Mouse (Mus musculus): ENCODE data around the gene Frmd4a. TPM values are rescaled to one million over a fixed set of nuclear protein-coding genes. Genes with fewer than 3 reads are reported as not detected.

The Frmd4a gene
- polyA plus RNA-seq, 1 experiment from 2014 or later, result 16.8 TPM

DNA sequence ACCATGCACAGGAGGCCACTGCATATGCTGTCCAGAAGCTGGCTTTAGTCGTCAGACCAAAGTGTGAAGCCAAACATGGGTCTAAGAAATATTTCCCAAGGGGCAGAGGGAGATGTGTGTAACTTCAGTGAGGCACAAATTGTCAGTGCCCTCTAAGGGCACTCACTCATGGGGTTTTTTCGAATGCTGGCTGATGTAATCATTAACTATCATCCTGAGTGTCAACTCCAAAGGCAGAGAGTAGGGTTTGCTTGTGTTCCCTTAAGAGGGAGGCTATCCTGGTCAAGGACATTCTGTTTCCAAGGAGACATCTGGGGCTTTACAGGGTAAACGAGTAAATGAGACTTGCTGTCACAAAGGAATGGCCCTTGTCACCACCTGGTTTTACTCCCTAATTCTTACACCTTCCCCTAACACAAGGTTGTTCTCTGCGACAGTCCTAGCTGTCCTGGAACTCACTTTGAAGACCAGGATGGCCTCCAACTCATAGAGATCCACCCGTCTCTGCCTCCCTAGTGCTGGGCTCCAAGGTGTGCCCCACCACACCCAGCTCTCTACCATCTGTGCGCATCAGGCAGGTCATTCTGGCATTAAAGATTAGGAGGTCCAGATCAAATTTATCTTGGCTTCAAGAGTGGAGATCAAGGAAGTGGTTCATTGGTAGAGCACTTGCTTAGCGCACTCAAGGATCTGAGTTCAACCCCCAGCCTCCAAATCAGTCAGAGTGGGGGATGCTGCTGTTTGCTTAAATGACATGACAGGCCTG, 555.2 kb downstream of the Frmd4a start:
- no peak for TF ChIP-seq CTCF (IDR thresholded peaks at IDR 0.05; ENCODE audit: low read depth)
- Histone ChIP-seq H3K9ac (ENCODE audit: low read depth, low read length) (no peak overlapping the region), H3K4me1 (replicated peaks; ENCODE audit: insufficient read depth, low read length) (peaks cover 20% of the 10 kb centered on the region; the same call in 1 of the 2 replicates), H3K4me2 (ENCODE audit: low read length) (no peak overlapping the region), H3K27ac (peak overlapping the region; percentile 31; the same call in 1 of the 2 replicates), H3K27me3 (ENCODE audit: insufficient read depth, low read length) (no peaks in the 10 kb centered on the region), H3K4me3 (replicated peaks; ENCODE audit: low read depth, low read length) (no peak overlapping the region), H3K9me3 (replicated peaks; ENCODE audit: low read length) (no peaks in the 10 kb centered on the region), H3K36me3 (ENCODE audit: insufficient read depth, low read length) (peaks cover 49% of the 10 kb centered on the region)
- peak; percentile 67 for ATAC-seq (replicated peaks; ENCODE audit: low FRiP score, low read depth)
- DNase-seq (ENCODE audit: low spot score), result no peak
- 58% methylated on average over 7 of the region's 7 CpGs for WGBS

DNA sequence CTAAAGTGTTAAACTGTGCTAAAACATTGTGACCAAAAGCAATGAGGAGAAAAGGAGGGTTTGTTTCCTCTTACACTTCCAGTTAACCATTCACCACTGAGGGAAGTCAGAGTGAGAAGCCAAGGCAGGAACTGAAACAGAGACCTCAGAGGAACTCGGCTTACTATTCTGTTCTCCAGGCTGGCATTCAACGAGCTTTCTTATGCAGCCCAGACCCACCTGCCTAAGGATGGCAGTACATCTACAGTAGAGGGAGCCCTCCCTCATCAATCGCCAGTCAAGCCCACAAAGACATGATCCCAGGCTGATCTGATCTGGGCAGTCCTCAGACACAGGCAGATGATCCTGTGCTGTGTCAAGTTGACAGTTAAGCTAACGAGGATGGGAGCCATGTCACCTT, 555.9 kb downstream of the Frmd4a start:
- peak; percentile 36; the same call in 1 of the 2 replicates for TF ChIP-seq CTCF (IDR thresholded peaks at IDR 0.05; ENCODE audit: low read depth)
- H3K36me3 ChIP-seq (ENCODE audit: insufficient read depth, low read length), result peaks cover 47% of the 10 kb centered on the region
- ATAC-seq (replicated peaks; ENCODE audit: low FRiP score, low read depth) (no peak), DNase-seq (ENCODE audit: low spot score) (no peak)
- H3K27me3 ChIP-seq (ENCODE audit: insufficient read depth, low read length), result no peaks in the 10 kb centered on the region
- H3K9me3 ChIP-seq (replicated peaks; ENCODE audit: low read length), result no peaks in the 10 kb centered on the region
- H3K4me1 ChIP-seq (replicated peaks; ENCODE audit: insufficient read depth, low read length), result peaks cover 20% of the 10 kb centered on the region; the same call in 1 of the 2 replicates
- no peak overlapping the region for H3K9ac ChIP-seq (ENCODE audit: low read depth, low read length)
- H3K27ac ChIP-seq, result no peak overlapping the region
- 51% methylated on average over 4 of the region's 4 CpGs for WGBS
- H3K4me3 ChIP-seq (replicated peaks; ENCODE audit: low read depth, low read length), result no peak overlapping the region
- H3K4me2 ChIP-seq (ENCODE audit: low read length), result no peak overlapping the region

DNA sequence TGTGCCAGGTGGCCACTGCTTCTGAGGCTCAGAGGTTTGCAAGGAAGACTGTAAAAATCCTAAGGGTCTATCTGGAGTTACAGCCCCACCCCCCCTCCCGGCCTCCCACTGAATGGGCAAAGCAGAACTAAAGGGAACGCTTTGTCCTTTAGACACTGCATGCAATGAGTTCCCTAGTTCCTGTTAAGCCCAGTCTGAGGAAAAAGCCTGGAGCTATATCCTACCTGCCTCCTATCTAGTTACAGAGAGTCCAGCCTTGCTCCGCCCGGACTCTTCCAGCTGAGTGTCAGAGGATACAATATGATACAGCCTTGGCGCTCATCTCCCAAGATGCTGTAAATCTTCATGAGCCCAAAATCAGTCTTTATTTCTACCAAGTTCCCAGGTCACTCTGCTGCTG, 556.7 kb downstream of the Frmd4a start:
- H3K9me3 ChIP-seq (replicated peaks; ENCODE audit: low read length), result no peaks in the 10 kb centered on the region
- H3K27ac ChIP-seq, result no peak overlapping the region
- H3K9ac ChIP-seq (ENCODE audit: low read depth, low read length), result no peak overlapping the region
- 76% methylated on average over 5 of the region's 5 CpGs for WGBS
- no peaks in the 10 kb centered on the region for H3K27me3 ChIP-seq (ENCODE audit: insufficient read depth, low read length)
- H3K4me1 ChIP-seq (replicated peaks; ENCODE audit: insufficient read depth, low read length), result peaks cover 25% of the 10 kb centered on the region; the same call in 1 of the 2 replicates
- H3K36me3 ChIP-seq (ENCODE audit: insufficient read depth, low read length), result peaks cover 41% of the 10 kb centered on the region
- no peak for TF ChIP-seq CTCF (IDR thresholded peaks at IDR 0.05; ENCODE audit: low read depth)
- ATAC-seq (replicated peaks; ENCODE audit: low FRiP score, low read depth) (no peak), DNase-seq (ENCODE audit: low spot score) (no peak)
- no peak overlapping the region for H3K4me2 ChIP-seq (ENCODE audit: low read length)
- H3K4me3 ChIP-seq (replicated peaks; ENCODE audit: low read depth, low read length), result no peak overlapping the region

DNA sequence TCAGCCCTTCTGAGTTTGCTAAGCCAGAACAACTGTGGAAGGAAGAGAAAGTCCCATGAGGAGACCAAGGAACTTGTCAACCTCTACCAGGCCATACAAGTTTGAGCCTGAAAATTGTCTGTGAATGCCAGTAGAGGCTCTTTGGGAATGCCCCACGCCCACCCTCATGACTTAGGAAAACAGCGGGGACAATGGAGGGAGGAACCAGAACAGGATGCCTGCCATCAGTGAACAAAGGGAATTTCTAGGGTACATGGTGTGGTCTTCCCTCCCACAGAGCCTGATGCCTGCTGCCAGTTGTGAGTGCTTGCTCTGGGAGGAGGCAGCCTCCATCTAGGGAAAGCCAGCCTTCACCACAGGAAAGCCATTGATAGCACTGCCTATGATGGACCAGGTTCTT, 557.6 kb downstream of the Frmd4a start:
- no peak for TF ChIP-seq CTCF (IDR thresholded peaks at IDR 0.05; ENCODE audit: low read depth)
- H3K9ac ChIP-seq (ENCODE audit: low read depth, low read length), result no peak overlapping the region
- peaks cover 19% of the 10 kb centered on the region; the same call in 1 of the 2 replicates for H3K4me1 ChIP-seq (replicated peaks; ENCODE audit: insufficient read depth, low read length)
- no peaks in the 10 kb centered on the region for H3K9me3 ChIP-seq (replicated peaks; ENCODE audit: low read length)
- no peaks in the 10 kb centered on the region for H3K27me3 ChIP-seq (ENCODE audit: insufficient read depth, low read length)
- H3K36me3 ChIP-seq (ENCODE audit: insufficient read depth, low read length), result peaks cover 41% of the 10 kb centered on the region
- no peak overlapping the region for H3K27ac ChIP-seq
- 78% methylated on average over 2 of the region's 2 CpGs for WGBS
- ATAC-seq (replicated peaks; ENCODE audit: low FRiP score, low read depth) (no peak), DNase-seq (ENCODE audit: low spot score) (no peak)
- no peak overlapping the region for H3K4me2 ChIP-seq (ENCODE audit: low read length)
- H3K4me3 ChIP-seq (replicated peaks; ENCODE audit: low read depth, low read length), result no peak overlapping the region

DNA sequence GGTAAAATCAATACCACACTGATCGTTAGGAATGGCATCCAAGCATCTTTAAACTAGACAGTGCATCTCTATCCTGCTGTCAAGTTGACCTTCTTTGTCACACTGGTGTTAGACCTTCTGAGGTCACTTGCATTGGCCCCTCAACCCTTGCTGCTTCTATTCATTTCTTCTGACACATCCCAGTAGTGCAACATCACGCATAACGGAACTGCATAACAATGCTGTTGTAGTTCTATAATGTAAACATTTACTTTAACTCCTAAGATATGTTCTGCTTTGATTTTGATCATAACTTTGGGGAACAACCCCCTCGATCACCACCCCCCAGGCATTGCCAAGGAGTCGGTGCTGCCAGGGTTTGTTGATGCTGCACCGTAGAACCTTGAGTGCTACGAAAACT, 558.5 kb downstream of the Frmd4a start:
- Histone ChIP-seq H3K9ac (ENCODE audit: low read depth, low read length) (no peak overlapping the region), H3K27me3 (ENCODE audit: insufficient read depth, low read length) (no peaks in the 10 kb centered on the region), H3K4me1 (replicated peaks; ENCODE audit: insufficient read depth, low read length) (peaks cover 12% of the 10 kb centered on the region; the same call in 1 of the 2 replicates), H3K4me2 (ENCODE audit: low read length) (no peak overlapping the region), H3K36me3 (ENCODE audit: insufficient read depth, low read length) (peaks cover 41% of the 10 kb centered on the region), H3K27ac (no peak overlapping the region), H3K9me3 (replicated peaks; ENCODE audit: low read length) (no peaks in the 10 kb centered on the region), H3K4me3 (replicated peaks; ENCODE audit: low read depth, low read length) (no peak overlapping the region)
- TF ChIP-seq CTCF (IDR thresholded peaks at IDR 0.05; ENCODE audit: low read depth), result no peak
- no peak for ATAC-seq (replicated peaks; ENCODE audit: low FRiP score, low read depth)
- WGBS, result 89% methylated on average over 7 of the region's 7 CpGs
- no peak for DNase-seq (ENCODE audit: low spot score)

DNA sequence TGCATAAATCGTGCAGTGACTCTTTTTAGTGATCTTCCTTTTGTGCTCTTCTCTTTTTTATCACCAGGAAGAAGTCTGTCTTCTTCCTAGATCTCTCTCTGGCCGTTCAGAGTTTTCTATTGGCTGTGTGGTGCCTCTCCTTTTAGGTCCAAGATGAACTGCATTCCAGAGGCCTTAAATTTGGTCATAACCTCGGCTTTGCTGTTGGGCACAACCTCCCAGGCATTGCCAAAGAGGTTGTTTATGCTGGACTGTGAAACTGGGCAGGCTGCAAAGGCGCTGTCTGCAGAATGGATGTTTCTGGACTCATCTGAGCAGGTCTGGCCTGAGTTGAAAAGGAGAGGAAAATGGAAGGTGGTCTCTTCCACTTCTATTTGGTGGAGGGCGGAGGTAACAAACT, 560.8 kb downstream of the Frmd4a start:
- Histone ChIP-seq H3K4me2 (ENCODE audit: low read length) (no peak overlapping the region), H3K27me3 (ENCODE audit: insufficient read depth, low read length) (no peaks in the 10 kb centered on the region), H3K9me3 (replicated peaks; ENCODE audit: low read length) (no peaks in the 10 kb centered on the region), H3K4me1 (replicated peaks; ENCODE audit: insufficient read depth, low read length) (peaks cover 15% of the 10 kb centered on the region; the same call in 1 of the 2 replicates), H3K4me3 (replicated peaks; ENCODE audit: low read depth, low read length) (no peak overlapping the region), H3K36me3 (ENCODE audit: insufficient read depth, low read length) (peaks cover 27% of the 10 kb centered on the region; the same call in 1 of the 2 replicates), H3K9ac (ENCODE audit: low read depth, low read length) (no peak overlapping the region), H3K27ac (no peak overlapping the region)
- WGBS, result 65% methylated on average over 5 of the region's 5 CpGs
- DNase-seq (ENCODE audit: low spot score), result no peak
- ATAC-seq (replicated peaks; ENCODE audit: low FRiP score, low read depth), result no peak
- no peak for TF ChIP-seq CTCF (IDR thresholded peaks at IDR 0.05; ENCODE audit: low read depth)

All from kidney, postnatal 0 days (tissue).